Mouse (Mus musculus): ENCODE measurements at regions not wholly inside any gene's neighbourhood (a gene's known extent, or its start where the extent isn't known, plus 50 kb on each side); places are given as distances from the start of the nearest gene placed in this dataset.

GRCm38 (mm10) chr14:103978808-103979207 is 134.6 kb upstream of the Ednrb start:
- Histone ChIP-seq H3K36me3 (ENCODE audit: control insufficient read depth, insufficient read depth, low read length) (no peaks in the 10 kb centered on the region), H3K4me1 (ENCODE audit: control insufficient read depth, insufficient read depth, low read length) (no peaks in the 10 kb centered on the region), H3K27me3 (ENCODE audit: control insufficient read depth, insufficient read depth, low read length) (no peaks in the 10 kb centered on the region), H3K27ac (ENCODE audit: control insufficient read depth, insufficient read depth, low read depth, low read length) (no peak overlapping the region), H3K4me3 (ENCODE audit: control insufficient read depth, low read depth, low read length) (no peak overlapping the region)
- TF ChIP-seq CTCF (IDR thresholded peaks at IDR 0.05; ENCODE audit: control insufficient read depth, insufficient read depth, insufficient replicate concordance, low read depth, low read length) (no peak), POLR2A (IDR thresholded peaks at IDR 0.05; ENCODE audit: control insufficient read depth, low read depth, low read length) (no peak)

GRCm38 (mm10) chr14:103977769-103978168 is 133.6 kb upstream of the Ednrb start:
- Histone ChIP-seq H3K27ac (ENCODE audit: control insufficient read depth, insufficient read depth, low read depth, low read length) (no peak overlapping the region), H3K27me3 (ENCODE audit: control insufficient read depth, insufficient read depth, low read length) (no peaks in the 10 kb centered on the region), H3K4me1 (ENCODE audit: control insufficient read depth, insufficient read depth, low read length) (no peaks in the 10 kb centered on the region), H3K4me3 (ENCODE audit: control insufficient read depth, low read depth, low read length) (no peak overlapping the region), H3K36me3 (ENCODE audit: control insufficient read depth, insufficient read depth, low read length) (no peaks in the 10 kb centered on the region)
- no peak for TF ChIP-seq POLR2A (IDR thresholded peaks at IDR 0.05; ENCODE audit: control insufficient read depth, low read depth, low read length)
- TF ChIP-seq CTCF (IDR thresholded peaks at IDR 0.05; ENCODE audit: control insufficient read depth, insufficient read depth, insufficient replicate concordance, low read depth, low read length) = no peak

- TF ChIP-seq CTCF (IDR thresholded peaks at IDR 0.05; ENCODE audit: control insufficient read depth, insufficient read depth, insufficient replicate concordance, low read depth, low read length) = no peak
- TF ChIP-seq POLR2A (IDR thresholded peaks at IDR 0.05; ENCODE audit: control insufficient read depth, low read depth, low read length) = no peak
- H3K4me3 ChIP-seq (ENCODE audit: control insufficient read depth, low read depth, low read length) = no peak overlapping the region
Measured at GRCm38 (mm10) chr14:103973955-103974354, 129.8 kb upstream of the Ednrb start.

GRCm38 (mm10) chr14:103973111-103973510 is 128.9 kb upstream of the Ednrb start:
- Histone ChIP-seq H3K4me3 (ENCODE audit: control insufficient read depth, low read depth, low read length) (no peak overlapping the region), H3K4me1 (ENCODE audit: control insufficient read depth, insufficient read depth, low read length) (no peaks in the 10 kb centered on the region), H3K27me3 (ENCODE audit: control insufficient read depth, insufficient read depth, low read length) (no peaks in the 10 kb centered on the region), H3K27ac (ENCODE audit: control insufficient read depth, insufficient read depth, low read depth, low read length) (no peak overlapping the region), H3K36me3 (ENCODE audit: control insufficient read depth, insufficient read depth, low read length) (no peaks in the 10 kb centered on the region)
- TF ChIP-seq POLR2A (IDR thresholded peaks at IDR 0.05; ENCODE audit: control insufficient read depth, low read depth, low read length) (no peak), CTCF (IDR thresholded peaks at IDR 0.05; ENCODE audit: control insufficient read depth, insufficient read depth, insufficient replicate concordance, low read depth, low read length) (no peak)

More at GRCm38 (mm10) chr14:103973955-103974354, 129.8 kb upstream of the Ednrb start:
- no peaks in the 10 kb centered on the region for H3K36me3 ChIP-seq (ENCODE audit: control insufficient read depth, insufficient read depth, low read length)
- H3K27me3 ChIP-seq (ENCODE audit: control insufficient read depth, insufficient read depth, low read length) = no peaks in the 10 kb centered on the region
- no peaks in the 10 kb centered on the region for H3K4me1 ChIP-seq (ENCODE audit: control insufficient read depth, insufficient read depth, low read length)
- no peak overlapping the region for H3K27ac ChIP-seq (ENCODE audit: control insufficient read depth, insufficient read depth, low read depth, low read length)

DNA sequence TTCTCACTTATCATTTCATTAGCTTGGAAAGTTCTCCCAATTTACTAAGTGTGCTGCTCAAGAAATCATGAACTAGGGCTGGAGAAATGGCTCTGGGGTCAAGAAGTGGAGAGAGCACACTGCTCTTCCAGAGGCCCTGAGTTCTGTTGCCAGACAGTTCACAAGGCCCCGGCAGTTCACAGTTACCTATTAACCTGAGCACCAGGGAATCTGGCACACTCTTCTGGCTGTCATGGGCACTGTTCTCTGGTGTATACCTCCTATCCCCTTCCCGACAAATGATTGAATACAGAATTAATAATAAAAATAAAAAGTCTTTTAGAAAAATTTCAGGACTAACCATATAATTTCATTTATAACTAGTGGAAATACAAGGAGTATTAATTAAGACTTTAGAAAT is 125.1 kb upstream of the Ednrb start:
- no peaks in the 10 kb centered on the region for H3K4me1 ChIP-seq (ENCODE audit: control insufficient read depth, insufficient read depth, low read length)
- H3K4me3 ChIP-seq (ENCODE audit: control insufficient read depth, low read depth, low read length) = no peak overlapping the region
- no peak overlapping the region for H3K27ac ChIP-seq (ENCODE audit: control insufficient read depth, insufficient read depth, low read depth, low read length)
- H3K27me3 ChIP-seq (ENCODE audit: control insufficient read depth, insufficient read depth, low read length) = no peaks in the 10 kb centered on the region
- no peak for TF ChIP-seq POLR2A (IDR thresholded peaks at IDR 0.05; ENCODE audit: control insufficient read depth, low read depth, low read length)
- H3K36me3 ChIP-seq (ENCODE audit: control insufficient read depth, insufficient read depth, low read length) = no peaks in the 10 kb centered on the region

DNA sequence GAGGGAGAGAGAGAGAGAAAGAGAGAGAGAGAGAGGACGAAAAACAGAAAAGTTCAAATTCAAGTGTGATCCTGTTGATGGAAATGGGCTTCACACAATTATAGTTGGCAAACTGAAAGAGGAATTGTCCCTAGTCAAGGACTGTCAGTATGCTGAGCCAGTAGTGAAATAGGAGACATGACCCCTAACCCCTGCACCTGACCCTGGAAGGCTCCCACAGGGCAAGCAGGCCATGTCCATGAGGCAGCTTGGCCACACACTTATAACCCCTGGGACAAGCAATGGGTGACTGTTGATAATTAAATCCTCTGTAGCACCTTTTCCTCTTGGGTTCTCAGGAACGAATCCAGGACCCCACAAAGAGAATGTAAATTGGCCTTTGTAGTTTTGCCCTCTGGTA is 122.1 kb upstream of the Ednrb start:
- Histone ChIP-seq H3K27me3 (ENCODE audit: control insufficient read depth, insufficient read depth, low read length) (no peaks in the 10 kb centered on the region), H3K36me3 (ENCODE audit: control insufficient read depth, insufficient read depth, low read length) (no peaks in the 10 kb centered on the region), H3K4me3 (ENCODE audit: control insufficient read depth, low read depth, low read length) (no peak overlapping the region), H3K27ac (ENCODE audit: control insufficient read depth, insufficient read depth, low read depth, low read length) (no peak overlapping the region), H3K4me1 (ENCODE audit: control insufficient read depth, insufficient read depth, low read length) (no peaks in the 10 kb centered on the region)
- TF ChIP-seq CTCF (IDR thresholded peaks at IDR 0.05; ENCODE audit: control insufficient read depth, insufficient read depth, insufficient replicate concordance, low read depth, low read length) = no peak
- TF ChIP-seq POLR2A (IDR thresholded peaks at IDR 0.05; ENCODE audit: control insufficient read depth, low read depth, low read length) = no peak

GRCm38 (mm10) chr14:103962303-103962881 is 118.2 kb upstream of the Ednrb start:
- H3K4me1 ChIP-seq (ENCODE audit: control insufficient read depth, insufficient read depth, low read length) = no peaks in the 10 kb centered on the region
- H3K27me3 ChIP-seq (ENCODE audit: control insufficient read depth, insufficient read depth, low read length) = no peaks in the 10 kb centered on the region
- no peak overlapping the region for H3K27ac ChIP-seq (ENCODE audit: control insufficient read depth, insufficient read depth, low read depth, low read length)
- H3K4me3 ChIP-seq (ENCODE audit: control insufficient read depth, low read depth, low read length) = no peak overlapping the region
- no peak for TF ChIP-seq POLR2A (IDR thresholded peaks at IDR 0.05; ENCODE audit: control insufficient read depth, low read depth, low read length)
- no peak for TF ChIP-seq CTCF (IDR thresholded peaks at IDR 0.05; ENCODE audit: control insufficient read depth, insufficient read depth, insufficient replicate concordance, low read depth, low read length)
- no peaks in the 10 kb centered on the region for H3K36me3 ChIP-seq (ENCODE audit: control insufficient read depth, insufficient read depth, low read length)

DNA sequence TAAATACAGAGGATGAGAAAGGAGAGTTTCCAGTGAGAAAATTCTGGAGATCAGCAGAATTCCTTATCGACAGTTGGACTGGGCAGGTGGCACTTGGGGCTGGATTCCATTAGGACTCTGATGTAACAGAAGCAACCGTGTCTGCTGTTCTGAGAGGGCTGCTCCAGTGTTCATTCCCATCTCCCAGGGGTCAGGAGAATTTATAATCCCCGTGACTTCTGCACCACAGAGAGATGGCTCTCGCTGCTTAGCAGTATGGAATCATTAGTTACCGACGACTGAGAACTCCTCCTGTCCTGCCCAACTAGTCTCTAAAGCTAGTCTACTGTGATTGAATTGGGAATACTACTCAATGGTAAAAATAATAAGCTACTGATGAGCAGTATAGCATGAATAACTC is 107.7 kb upstream of the Ednrb start:
- Histone ChIP-seq H3K27ac (ENCODE audit: control insufficient read depth, insufficient read depth, low read depth, low read length) (no peak overlapping the region), H3K4me1 (ENCODE audit: control insufficient read depth, insufficient read depth, low read length) (peaks cover 3% of the 10 kb centered on the region), H3K27me3 (ENCODE audit: control insufficient read depth, insufficient read depth, low read length) (no peaks in the 10 kb centered on the region), H3K36me3 (ENCODE audit: control insufficient read depth, insufficient read depth, low read length) (no peaks in the 10 kb centered on the region), H3K4me3 (ENCODE audit: control insufficient read depth, low read depth, low read length) (no peak overlapping the region)
- TF ChIP-seq CTCF (IDR thresholded peaks at IDR 0.05; ENCODE audit: control insufficient read depth, insufficient read depth, insufficient replicate concordance, low read depth, low read length) = no peak
- no peak for TF ChIP-seq POLR2A (IDR thresholded peaks at IDR 0.05; ENCODE audit: control insufficient read depth, low read depth, low read length)
